Mouse (Mus musculus): ENCODE measurements around the gene Ifi204. TPM values are rescaled to one million over a fixed set of nuclear protein-coding genes. Genes with fewer than 3 reads are reported as not detected.
A peak's percentile ranks its signal among the peaks of the same experiment; 100 is the strongest.
"Not testable (repeated sequence)": the region's sequence is repeated elsewhere in the genome, so short reads cannot be mapped to it uniquely, and the experiment has no call there.

Gene Ifi204
- 0.83 and 1.5 TPM in 2 replicates for polyA plus RNA-seq (2012; rRNA removed)
- 2.1 and 2.2 TPM in 2 replicates for polyA plus RNA-seq (2014; fragmentation: Nextera tagmentation; extraction: Ambion mirVana)

DNA sequence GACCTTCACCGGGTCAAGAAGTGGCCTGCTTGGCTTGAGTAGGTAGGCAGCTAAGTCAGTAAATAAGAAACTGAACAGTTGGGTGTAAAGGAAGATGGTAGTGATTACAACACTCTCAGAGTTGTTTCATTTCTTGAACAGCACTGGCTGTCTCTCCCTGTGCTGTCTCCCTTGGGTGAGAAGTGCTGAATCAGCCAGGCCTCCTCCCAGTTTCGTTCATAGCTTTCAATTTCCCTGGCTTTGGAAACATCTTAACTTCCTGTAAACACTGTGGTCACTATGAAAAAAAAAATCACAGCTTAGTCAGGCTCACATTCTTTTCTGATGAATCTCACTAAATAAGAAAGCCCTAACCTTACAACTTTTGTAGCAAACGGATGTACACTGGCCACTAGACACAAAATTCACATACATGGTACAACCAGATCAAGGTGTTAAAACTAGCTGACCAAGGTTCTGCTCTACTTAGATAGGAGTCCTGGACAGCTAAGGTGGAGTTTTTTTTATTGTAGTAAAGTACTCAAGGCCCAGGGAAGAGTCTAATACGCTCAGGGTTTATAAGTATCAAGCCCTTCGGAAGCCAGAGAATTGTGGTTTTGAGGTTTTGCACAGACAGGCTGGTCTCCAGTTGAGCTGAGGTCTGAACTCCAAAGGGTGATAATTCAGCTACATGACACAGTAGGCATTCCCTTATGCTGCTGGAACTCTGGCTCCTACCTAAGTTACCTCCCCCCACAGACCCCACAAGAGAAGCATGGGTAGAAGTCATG, at the start of gene Ifi204:
Gene Ifi204 (minus strand): TSS at position 96 of the 770 bp plus-strand sequence.
- not testable (repeated sequence) for H3K4me2 ChIP-seq (replicated peaks; ENCODE audit: low read depth, low read length, severe bottlenecking); H3K27me3 ChIP-seq (ENCODE audit: control insufficient read depth, insufficient read depth, low read length); H3K4me1 ChIP-seq (ENCODE audit: control insufficient read depth, insufficient read depth, low read length); H3K9me3 ChIP-seq (ENCODE audit: control insufficient read depth, low read length); H3K9ac ChIP-seq (ENCODE audit: low read depth, low read length, severe bottlenecking); H3K27ac ChIP-seq (replicated peaks; ENCODE audit: low read depth, low read length); ATAC-seq (ENCODE audit: low FRiP score, low read depth); H3K36me3 ChIP-seq (ENCODE audit: control insufficient read depth, insufficient read depth, low read length); H3K4me3 ChIP-seq (replicated peaks; ENCODE audit: low read length)
- WGBS = 80% methylated on average over 5 of the region's 5 CpGs
- peak; percentile 5 for DNase-seq (ENCODE audit: low spot score)

DNA sequence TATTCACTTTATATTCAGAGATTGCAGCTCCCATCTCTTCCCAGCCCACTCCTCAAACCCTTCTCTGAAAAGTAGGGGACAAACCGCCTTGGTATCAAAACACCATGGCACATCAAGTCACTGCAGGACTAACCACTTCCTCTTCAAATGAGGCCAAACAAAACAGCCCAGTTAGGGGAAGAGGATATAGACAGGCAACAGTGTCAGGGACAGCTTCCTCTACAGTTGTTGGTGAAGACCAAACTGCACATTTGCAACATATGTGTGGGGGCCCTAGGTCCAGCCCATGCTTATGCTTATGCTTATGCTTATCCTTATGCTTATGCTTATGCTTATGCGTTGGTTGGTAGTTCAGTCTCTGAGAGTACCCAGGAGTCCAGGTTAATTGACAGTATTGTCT, 42.6 kb upstream of the Ifi204 start:
- H3K4me2 ChIP-seq (replicated peaks; ENCODE audit: low read depth, low read length, severe bottlenecking); H3K27me3 ChIP-seq (ENCODE audit: control insufficient read depth, insufficient read depth, low read length); H3K9ac ChIP-seq (ENCODE audit: low read depth, low read length, severe bottlenecking); DNase-seq (ENCODE audit: low spot score); H3K27ac ChIP-seq (replicated peaks; ENCODE audit: low read depth, low read length); H3K9me3 ChIP-seq (ENCODE audit: control insufficient read depth, low read length); H3K36me3 ChIP-seq (ENCODE audit: control insufficient read depth, insufficient read depth, low read length); H3K4me3 ChIP-seq (replicated peaks; ENCODE audit: low read length); ATAC-seq (ENCODE audit: low FRiP score, low read depth); H3K4me1 ChIP-seq (ENCODE audit: control insufficient read depth, insufficient read depth, low read length): not testable (repeated sequence)
- WGBS = 86% methylated on average over 2 of the region's 2 CpGs

DNA sequence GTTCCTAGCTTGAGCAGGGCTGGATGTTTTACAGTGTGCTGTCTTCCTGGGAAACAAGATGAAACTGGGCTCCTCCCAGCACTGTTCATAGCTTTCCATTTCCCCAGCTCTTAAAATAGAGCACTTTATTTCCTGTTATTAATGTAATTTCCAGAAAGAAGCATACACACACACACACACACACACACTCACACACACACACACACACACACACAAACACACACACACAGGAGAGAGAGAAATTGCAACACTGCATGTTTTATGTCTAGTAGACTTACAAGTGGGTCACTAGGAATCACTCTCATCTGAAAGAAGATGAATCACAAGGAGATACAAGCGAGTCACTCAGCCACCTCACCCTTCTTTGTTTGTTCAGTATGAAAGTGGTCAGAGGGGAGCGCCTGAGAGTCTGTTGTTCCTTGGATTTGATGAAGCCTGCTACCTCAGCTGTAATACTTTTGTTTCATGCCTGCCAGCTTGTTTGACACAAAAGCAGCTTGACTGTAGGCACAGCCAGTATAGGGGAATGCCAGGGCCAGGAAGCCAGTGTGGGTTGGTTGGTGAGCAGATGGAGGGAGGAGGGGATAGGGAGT, 36.0 kb upstream of the Ifi204 start:
- DNase-seq (ENCODE audit: low spot score) = not testable (repeated sequence)

DNA sequence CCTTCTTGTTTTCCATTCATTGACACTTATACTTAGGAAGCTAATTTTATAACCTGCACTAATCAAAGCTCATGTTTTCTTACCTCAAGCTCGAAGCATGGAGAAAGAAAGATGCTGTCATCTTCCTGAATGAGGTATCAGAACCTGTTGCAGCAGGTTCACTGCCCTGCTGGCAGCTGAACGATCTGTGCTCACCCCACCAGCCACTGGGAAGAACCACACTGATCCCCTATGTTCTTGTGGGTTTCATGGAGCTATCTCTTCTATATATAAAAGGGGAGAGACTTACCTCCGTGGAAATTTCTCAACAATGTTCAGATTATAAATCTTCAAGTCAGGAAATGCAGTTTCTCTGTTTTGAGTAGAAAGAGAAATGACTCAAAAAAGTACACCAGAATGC, 35.5 kb upstream of the Ifi204 start:
- 61% methylated on average over 3 of the region's 3 CpGs for WGBS
- H3K27ac ChIP-seq (replicated peaks; ENCODE audit: low read depth, low read length); H3K9me3 ChIP-seq (ENCODE audit: control insufficient read depth, low read length); H3K9ac ChIP-seq (ENCODE audit: low read depth, low read length, severe bottlenecking); ATAC-seq (ENCODE audit: low FRiP score, low read depth); H3K27me3 ChIP-seq (ENCODE audit: control insufficient read depth, insufficient read depth, low read length); H3K4me2 ChIP-seq (replicated peaks; ENCODE audit: low read depth, low read length, severe bottlenecking); H3K4me1 ChIP-seq (ENCODE audit: control insufficient read depth, insufficient read depth, low read length); H3K4me3 ChIP-seq (replicated peaks; ENCODE audit: low read length); DNase-seq (ENCODE audit: low spot score); H3K36me3 ChIP-seq (ENCODE audit: control insufficient read depth, insufficient read depth, low read length): not testable (repeated sequence)

More for the DNA sequence above, 36.0 kb upstream of the Ifi204 start:
- not testable (repeated sequence) for H3K4me3 ChIP-seq (replicated peaks; ENCODE audit: low read length); H3K9ac ChIP-seq (ENCODE audit: low read depth, low read length, severe bottlenecking); H3K9me3 ChIP-seq (ENCODE audit: control insufficient read depth, low read length); H3K36me3 ChIP-seq (ENCODE audit: control insufficient read depth, insufficient read depth, low read length); ATAC-seq (ENCODE audit: low FRiP score, low read depth); H3K4me2 ChIP-seq (replicated peaks; ENCODE audit: low read depth, low read length, severe bottlenecking); H3K27me3 ChIP-seq (ENCODE audit: control insufficient read depth, insufficient read depth, low read length); H3K4me1 ChIP-seq (ENCODE audit: control insufficient read depth, insufficient read depth, low read length); H3K27ac ChIP-seq (replicated peaks; ENCODE audit: low read depth, low read length)
- WGBS = 88% methylated on average over 2 of the region's 2 CpGs

GRCm38 (mm10) chr1:173801791-173802190, 35.0 kb upstream of the Ifi204 start:
- WGBS = 69% methylated on average over 2 of the region's 2 CpGs
- not testable (repeated sequence) for H3K27me3 ChIP-seq (ENCODE audit: control insufficient read depth, insufficient read depth, low read length)

DNA sequence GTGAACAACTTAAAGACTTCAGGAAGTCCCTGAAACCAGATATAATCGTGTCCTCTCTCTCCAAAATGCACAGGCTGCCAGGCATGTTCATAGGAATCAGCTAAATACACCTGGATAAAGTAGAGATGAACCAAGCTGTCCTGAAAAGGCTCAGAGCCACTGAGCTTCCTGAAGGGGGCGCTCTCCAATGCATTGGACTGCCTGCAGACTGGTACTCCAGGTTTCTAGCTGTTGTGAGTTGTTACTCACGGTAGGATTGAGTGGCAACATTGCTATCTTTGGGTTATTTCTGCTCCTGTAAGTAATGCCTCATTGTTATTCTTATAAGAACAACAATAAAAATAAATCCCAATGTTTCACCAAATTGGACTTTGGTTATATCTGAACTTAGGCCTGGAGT, 6.7 kb upstream of the Ifi204 start:
- H3K4me2 ChIP-seq (replicated peaks; ENCODE audit: low read depth, low read length, severe bottlenecking); H3K9me3 ChIP-seq (ENCODE audit: control insufficient read depth, low read length); H3K4me1 ChIP-seq (ENCODE audit: control insufficient read depth, insufficient read depth, low read length); H3K27ac ChIP-seq (replicated peaks; ENCODE audit: low read depth, low read length); ATAC-seq (ENCODE audit: low FRiP score, low read depth); H3K36me3 ChIP-seq (ENCODE audit: control insufficient read depth, insufficient read depth, low read length); H3K9ac ChIP-seq (ENCODE audit: low read depth, low read length, severe bottlenecking); DNase-seq (ENCODE audit: low spot score); H3K27me3 ChIP-seq (ENCODE audit: control insufficient read depth, insufficient read depth, low read length); H3K4me3 ChIP-seq (replicated peaks; ENCODE audit: low read length): not testable (repeated sequence)
- 75% methylated on average over 2 of the region's 3 CpGs for WGBS

More at GRCm38 (mm10) chr1:173801791-173802190, 35.0 kb upstream of the Ifi204 start:
- H3K4me1 ChIP-seq (ENCODE audit: control insufficient read depth, insufficient read depth, low read length); H3K9me3 ChIP-seq (ENCODE audit: control insufficient read depth, low read length); ATAC-seq (ENCODE audit: low FRiP score, low read depth); H3K27ac ChIP-seq (replicated peaks; ENCODE audit: low read depth, low read length); DNase-seq (ENCODE audit: low spot score); H3K9ac ChIP-seq (ENCODE audit: low read depth, low read length, severe bottlenecking); H3K36me3 ChIP-seq (ENCODE audit: control insufficient read depth, insufficient read depth, low read length); H3K4me3 ChIP-seq (replicated peaks; ENCODE audit: low read length); H3K4me2 ChIP-seq (replicated peaks; ENCODE audit: low read depth, low read length, severe bottlenecking): not testable (repeated sequence)

- not testable (repeated sequence) for H3K4me3 ChIP-seq (replicated peaks; ENCODE audit: low read length); ATAC-seq (ENCODE audit: low FRiP score, low read depth); H3K4me2 ChIP-seq (replicated peaks; ENCODE audit: low read depth, low read length, severe bottlenecking); H3K9ac ChIP-seq (ENCODE audit: low read depth, low read length, severe bottlenecking); H3K27me3 ChIP-seq (ENCODE audit: control insufficient read depth, insufficient read depth, low read length); DNase-seq (ENCODE audit: low spot score); H3K4me1 ChIP-seq (ENCODE audit: control insufficient read depth, insufficient read depth, low read length); H3K9me3 ChIP-seq (ENCODE audit: control insufficient read depth, low read length); H3K36me3 ChIP-seq (ENCODE audit: control insufficient read depth, insufficient read depth, low read length); H3K27ac ChIP-seq (replicated peaks; ENCODE audit: low read depth, low read length)
- 88% methylated on average over 4 of the region's 5 CpGs for WGBS
Measured at GRCm38 (mm10) chr1:173760032-173760431, 6.7 kb downstream of the Ifi204 start.

All from limb, embryonic 14.5 days (tissue).